Comparison of ENCODE assay signal across 9 mouse cellular contexts in the genomic region with DNA sequence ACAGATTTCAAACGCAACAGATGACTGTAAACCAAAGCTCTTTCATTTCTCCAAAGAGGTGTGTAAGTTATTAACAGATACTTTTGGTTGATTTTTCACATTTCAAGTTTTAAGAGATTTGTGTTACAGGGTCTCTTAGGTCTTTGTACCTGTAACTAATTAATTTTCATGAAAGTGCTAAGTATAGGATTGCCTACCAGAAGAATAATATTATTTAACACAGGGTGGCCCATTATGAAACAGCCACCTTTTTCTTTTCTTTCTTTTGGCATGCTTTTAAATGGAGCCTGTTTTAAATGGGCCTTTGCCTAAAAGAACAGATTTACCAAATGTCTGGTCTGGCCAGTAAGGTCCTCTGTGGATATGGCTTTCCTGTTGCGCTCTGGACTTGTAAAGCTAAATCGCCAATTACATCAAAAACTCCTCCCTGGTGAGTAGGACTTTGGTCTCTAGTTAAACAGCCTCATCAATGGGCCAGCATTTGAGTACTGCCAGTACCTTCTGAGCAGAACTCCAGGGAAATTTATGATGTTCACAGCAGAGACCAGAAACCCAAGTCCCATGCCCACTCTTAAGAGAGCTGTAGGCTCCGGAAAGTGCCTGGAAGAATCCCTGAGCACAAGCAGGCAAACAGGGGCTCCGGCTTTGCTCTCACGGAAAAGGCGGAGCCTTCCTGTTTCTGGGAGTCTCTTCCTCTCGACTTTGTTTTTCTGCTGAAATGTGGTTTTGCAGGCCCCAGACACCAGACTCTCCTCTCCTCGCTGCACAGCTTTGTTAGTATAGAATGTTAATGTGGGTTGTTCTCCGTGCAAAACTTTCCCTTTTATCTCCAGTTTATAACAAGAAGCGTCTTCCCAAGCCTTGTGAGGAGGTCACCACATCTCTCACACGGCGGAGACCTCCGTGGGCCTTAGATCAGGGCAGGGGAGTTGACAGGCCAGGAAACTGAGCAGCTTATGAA. TPM values are rescaled to one million over a fixed set of nuclear protein-coding genes. Genes with fewer than 3 reads are reported as not detected.
DNase-seq lines count a peak whose midpoint lies in the region; ATAC-seq lines count a peak whose summit lies in the region.
"Had no signal": no experiment of that assay in that cellular context is flagged by ENCODE, and none has a peak within 500 bp of the region (broad histone marks: within the 10 kb centered on the region; RNA-seq: fewer than 3 reads in every experiment).

No protein-coding gene starts in this region.

- ATAC-seq in embryonic facial prominence, embryonic 11.5 days (replicated peaks; ENCODE audit: insufficient number of reproducible peaks, low FRiP score, low TSS enrichment, low read depth) = no peak
- no peak for ATAC-seq in hindbrain, embryonic 16.5 days
- ATAC-seq in stomach, embryonic 15.5 days (ENCODE audit: insufficient read depth, low FRiP score, low read depth) = no peak
- no peak for ATAC-seq in forebrain, embryonic 12.5 days (ENCODE audit: low FRiP score)

- peak overlapping the region; percentile 28; the same call in 1 of the 2 replicates for H3K27ac ChIP-seq in embryonic facial prominence, embryonic 11.5 days (replicated peaks; ENCODE audit: low read depth, low read length)
- H3K27ac ChIP-seq in hindbrain, embryonic 16.5 days (ENCODE audit: low read depth, low read length) = peak overlapping the region; percentile 34; the same call in 1 of the 2 replicates
- peak overlapping the region; percentile 65; the same call in 1 of the 2 replicates for H3K27ac ChIP-seq in stomach, embryonic 15.5 days
- H3K27ac ChIP-seq in forebrain, embryonic 12.5 days = no peak overlapping the region

- H3K9ac ChIP-seq in embryonic facial prominence, embryonic 11.5 days (replicated peaks; ENCODE audit: low read length) = no peak overlapping the region
- no peak overlapping the region for H3K9ac ChIP-seq in hindbrain, embryonic 16.5 days (ENCODE audit: low read depth, low read length)
- H3K9ac ChIP-seq in stomach, embryonic 15.5 days = no peak overlapping the region
- no peak overlapping the region for H3K9ac ChIP-seq in forebrain, embryonic 12.5 days

- WGBS in embryonic facial prominence, embryonic 11.5 days = 43% methylated on average over 14 of the region's 14 CpGs
- 68% methylated on average over 14 of the region's 14 CpGs for WGBS in hindbrain, embryonic 16.5 days
- 56% methylated on average over 14 of the region's 14 CpGs for WGBS in stomach, embryonic 15.5 days
- WGBS in forebrain, embryonic 12.5 days = 50% methylated on average over 14 of the region's 14 CpGs

- H3K4me3 ChIP-seq in embryonic facial prominence, embryonic 11.5 days (ENCODE audit: low read depth, low read length) = no peak overlapping the region
- H3K4me3 ChIP-seq in hindbrain, embryonic 16.5 days (ENCODE audit: low read length) = no peak overlapping the region
- H3K4me3 ChIP-seq in stomach, embryonic 15.5 days (replicated peaks) = no peak overlapping the region
- no peak overlapping the region for H3K4me3 ChIP-seq in forebrain, embryonic 12.5 days (replicated peaks)
- H3K4me3 ChIP-seq: myocyte had no signal

- H3K9me3 ChIP-seq in embryonic facial prominence, embryonic 11.5 days (replicated peaks; ENCODE audit: control insufficient read depth, low read length) = no peaks in the 10 kb centered on the region
- no peaks in the 10 kb centered on the region for H3K9me3 ChIP-seq in hindbrain, embryonic 16.5 days (ENCODE audit: control insufficient read depth, low read length)
- no peaks in the 10 kb centered on the region for H3K9me3 ChIP-seq in stomach, embryonic 15.5 days
- H3K9me3 ChIP-seq in forebrain, embryonic 12.5 days = no peaks in the 10 kb centered on the region

- H3K4me2 ChIP-seq in embryonic facial prominence, embryonic 11.5 days (ENCODE audit: low read depth, low read length) = no peak overlapping the region
- H3K4me2 ChIP-seq in hindbrain, embryonic 16.5 days (ENCODE audit: low read length) = no peak overlapping the region
- H3K4me2 ChIP-seq in stomach, embryonic 15.5 days = no peak overlapping the region
- no peak overlapping the region for H3K4me2 ChIP-seq in forebrain, embryonic 12.5 days

- no peaks in the 10 kb centered on the region for H3K36me3 ChIP-seq in embryonic facial prominence, embryonic 11.5 days (replicated peaks; ENCODE audit: control insufficient read depth, insufficient read depth, low read depth, low read length)
- H3K36me3 ChIP-seq in hindbrain, embryonic 16.5 days (ENCODE audit: control insufficient read depth, insufficient read depth, low read length) = 0 out of 2 replicates have a peak, but pooled peaks cover 2% of the 10 kb centered on the region
- H3K36me3 ChIP-seq in stomach, embryonic 15.5 days = no peaks in the 10 kb centered on the region
- H3K36me3 ChIP-seq in forebrain, embryonic 12.5 days (replicated peaks) = no peaks in the 10 kb centered on the region

- peak; percentile 24 for DNase-seq in CD4-positive helper T cell, adult 2 months (ENCODE audit: low read depth, low spot score)
- DNase-seq in embryonic facial prominence, embryonic 11.5 days (ENCODE audit: low spot score) = peak; percentile 35
- peak; percentile 15 for DNase-seq in liver
- DNase-seq in ovary, adult 18-20 months (ENCODE audit: low spot score) = no peak
- no peak for DNase-seq in testis, postnatal 14 days (ENCODE audit: low spot score)

- peaks cover 4% of the 10 kb centered on the region for H3K4me1 ChIP-seq in embryonic facial prominence, embryonic 11.5 days (ENCODE audit: control insufficient read depth, insufficient read depth, low read length)
- no peaks in the 10 kb centered on the region for H3K4me1 ChIP-seq in hindbrain, embryonic 16.5 days (ENCODE audit: control insufficient read depth, insufficient read depth, low read depth, low read length)
- H3K4me1 ChIP-seq in stomach, embryonic 15.5 days = no peaks in the 10 kb centered on the region
- peaks cover 12% of the 10 kb centered on the region for H3K4me1 ChIP-seq in forebrain, embryonic 12.5 days

- H3K27me3 ChIP-seq in embryonic facial prominence, embryonic 11.5 days (ENCODE audit: control insufficient read depth, insufficient read depth, low read length) = no peaks in the 10 kb centered on the region
- H3K27me3 ChIP-seq in hindbrain, embryonic 16.5 days (replicated peaks; ENCODE audit: control insufficient read depth, insufficient read depth, low read length) = no peaks in the 10 kb centered on the region
- H3K27me3 ChIP-seq in stomach, embryonic 15.5 days (replicated peaks) = no peaks in the 10 kb centered on the region
- H3K27me3 ChIP-seq in forebrain, embryonic 12.5 days = peaks cover 6% of the 10 kb centered on the region; the same call in 1 of the 2 replicates

RNA-seq across cellular contexts. Expression of gene Slc38a6, which starts 55.4 kb away (rescaled TPM):
- 11.0 and 12.8 TPM in 2 replicates for polyA plus RNA-seq in embryonic facial prominence, embryonic 11.5 days (2014; fragmentation: Nextera tagmentation; extraction: Ambion mirVana)
- 8.5 and 11.1 TPM in 2 replicates for polyA plus RNA-seq in hindbrain, embryonic 16.5 days (2015; fragmentation: Nextera tagmentation; extraction: Ambion mirVana)
- 7.3 and 8.4 TPM in 2 replicates for polyA plus RNA-seq in stomach, embryonic 15.5 days (2015; fragmentation: Nextera tagmentation; extraction: Ambion mirVana)
- polyA plus RNA-seq in forebrain, embryonic 12.5 days (2016; fragmentation: Nextera tagmentation; extraction: Ambion mirVana) = 8.9 and 11.8 TPM in 2 replicates

RNA-seq across cellular contexts. Expression of gene Trmt5, which starts 55.5 kb away (rescaled TPM):
- polyA plus RNA-seq in embryonic facial prominence, embryonic 11.5 days (2014; fragmentation: Nextera tagmentation; extraction: Ambion mirVana) = 23.7 and 28.8 TPM in 2 replicates
- 14.1 and 14.9 TPM in 2 replicates for polyA plus RNA-seq in hindbrain, embryonic 16.5 days (2015; fragmentation: Nextera tagmentation; extraction: Ambion mirVana)
- 15.4 and 17.6 TPM in 2 replicates for polyA plus RNA-seq in stomach, embryonic 15.5 days (2015; fragmentation: Nextera tagmentation; extraction: Ambion mirVana)
- polyA plus RNA-seq in forebrain, embryonic 12.5 days (2016; fragmentation: Nextera tagmentation; extraction: Ambion mirVana) = 16.0 and 16.3 TPM in 2 replicates

Comparison
In these comparisons a context has a peak if more than half of its experiments do, and no peak if none do; other contexts are left out.
1. DNase-seq: peak in CD4-positive helper T cell, adult 2 months (single experiment), embryonic facial prominence, embryonic 11.5 days (single experiment) and liver (single experiment); none in ovary, adult 18-20 months (single experiment) and testis, postnatal 14 days (single experiment).